Mouse (Mus musculus): ENCODE results near the gene Map6d1. TPM values are rescaled to one million over a fixed set of nuclear protein-coding genes. Genes with fewer than 3 reads are reported as not detected.

The Map6d1 gene
- polyA plus RNA-seq (2015; fragmentation: Nextera tagmentation; extraction: Ambion mirVana), result 0.07 and 0.14 TPM in 2 replicates

DNA sequence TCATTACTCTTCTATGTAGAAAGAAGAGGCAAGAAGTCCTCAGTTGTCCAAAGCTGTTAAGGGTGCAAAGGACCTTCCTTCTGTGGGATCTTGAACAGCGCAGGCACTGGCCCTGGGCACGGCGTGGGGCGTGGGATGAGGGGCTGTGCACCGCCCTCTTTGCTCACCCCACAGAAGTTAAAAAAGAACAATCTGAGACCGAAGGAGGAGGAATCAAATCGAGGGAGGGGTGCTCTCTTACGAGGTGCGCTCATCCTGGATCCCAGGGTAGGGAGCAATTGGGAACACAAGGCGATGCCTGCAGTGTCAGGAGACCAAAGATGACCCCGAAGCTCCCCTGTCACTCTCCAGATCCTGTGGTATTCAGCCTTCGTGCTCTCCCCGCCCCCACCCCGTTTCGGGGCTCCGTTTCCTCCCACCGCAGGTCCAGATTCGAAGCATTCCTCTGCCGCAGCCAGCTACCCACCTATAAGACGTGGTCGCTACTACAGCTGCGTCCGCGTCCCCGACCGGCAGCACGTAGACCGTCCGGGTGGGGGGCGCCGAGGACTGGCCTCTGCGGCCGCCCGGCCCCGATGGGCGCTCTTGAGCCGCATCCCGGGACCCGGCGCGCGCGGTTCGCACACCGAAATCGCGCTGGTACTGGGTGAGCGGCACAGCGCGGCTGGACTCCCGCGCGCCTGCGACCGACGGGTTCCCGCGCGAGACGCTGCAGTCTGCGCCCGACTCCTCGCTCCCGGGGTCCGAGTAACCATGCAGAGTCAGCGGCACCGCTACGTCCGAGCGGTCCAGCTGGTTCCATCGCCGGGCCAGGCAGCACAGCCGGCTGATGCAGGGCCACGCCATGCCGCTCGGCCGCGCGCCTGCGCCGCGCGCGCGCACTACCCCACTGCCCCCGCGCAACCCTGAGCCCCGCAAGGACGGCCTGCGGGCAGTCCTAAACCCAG lies at the start of gene Map6d1:
TSS of gene Map6d1 (minus strand) at position 891 of the 947 bp plus-strand sequence.
- Histone ChIP-seq H3K4me3 (ENCODE audit: low read depth, low read length) (peak within 1 kb of the TSS; percentile 60), H3K27ac (ENCODE audit: low read length) (no peak within 1 kb of the TSS), H3K4me1 (ENCODE audit: insufficient read depth, low read depth, low read length) (0 out of 2 replicates have a peak, but pooled peaks cover 3% of the 10 kb centered on the region), H3K27me3 (replicated peaks; ENCODE audit: insufficient read depth, low read length) (no peaks in the 10 kb centered on the region), H3K36me3 (ENCODE audit: insufficient read depth, low read length) (no peaks in the 10 kb centered on the region), H3K9ac (replicated peaks; ENCODE audit: low read depth) (0 out of 2 replicates have a peak within 1 kb of the TSS, but pooled peaks have one; percentile 23), H3K4me2 (replicated peaks; ENCODE audit: low read depth, low read length) (peak within 1 kb of the TSS; percentile 98), H3K9me3 (ENCODE audit: low read length) (no peaks in the 10 kb centered on the region)
- ATAC-seq, result peak; percentile 67
- WGBS, result 2% methylated on average over 84 of the region's 90 CpGs
- 0 out of 2 replicates have a peak, but pooled peaks have one; percentile 3 for TF ChIP-seq CTCF (IDR thresholded peaks at IDR 0.05)
- TF ChIP-seq EP300 (IDR thresholded peaks at IDR 0.05), result no peak
- peak; percentile 21 for DNase-seq (ENCODE audit: low spot score)

- Histone ChIP-seq H3K27me3 (replicated peaks; ENCODE audit: insufficient read depth, low read length) (no peaks in the 10 kb centered on the region), H3K27ac (ENCODE audit: low read length) (no peak overlapping the region), H3K9ac (replicated peaks; ENCODE audit: low read depth) (no peak overlapping the region), H3K4me1 (ENCODE audit: insufficient read depth, low read depth, low read length) (no peaks in the 10 kb centered on the region), H3K36me3 (ENCODE audit: insufficient read depth, low read length) (peaks cover 34% of the 10 kb centered on the region), H3K4me2 (replicated peaks; ENCODE audit: low read depth, low read length) (no peak overlapping the region), H3K9me3 (ENCODE audit: low read length) (no peaks in the 10 kb centered on the region), H3K4me3 (ENCODE audit: low read depth, low read length) (no peak overlapping the region)
- DNase-seq (ENCODE audit: low spot score) (no peak), ATAC-seq (no peak)
- WGBS, result 64% methylated on average over 4 of the region's 4 CpGs
- TF ChIP-seq CTCF (IDR thresholded peaks at IDR 0.05) (no peak), EP300 (IDR thresholded peaks at IDR 0.05) (no peak)
Observed at GRCm38 (mm10) chr16:20280238-20280637, 39.1 kb upstream of the Map6d1 start.

- DNase-seq (ENCODE audit: low spot score), result no peak
- ATAC-seq, result no peak
- Histone ChIP-seq H3K9me3 (ENCODE audit: low read length) (no peaks in the 10 kb centered on the region), H3K27me3 (replicated peaks; ENCODE audit: insufficient read depth, low read length) (no peaks in the 10 kb centered on the region), H3K36me3 (ENCODE audit: insufficient read depth, low read length) (peaks cover 30% of the 10 kb centered on the region), H3K4me1 (ENCODE audit: insufficient read depth, low read depth, low read length) (no peaks in the 10 kb centered on the region), H3K27ac (ENCODE audit: low read length) (no peak overlapping the region), H3K4me3 (ENCODE audit: low read depth, low read length) (no peak overlapping the region), H3K4me2 (replicated peaks; ENCODE audit: low read depth, low read length) (no peak overlapping the region), H3K9ac (replicated peaks; ENCODE audit: low read depth) (no peak overlapping the region)
- TF ChIP-seq EP300 (IDR thresholded peaks at IDR 0.05), result no peak
- no peak for TF ChIP-seq CTCF (IDR thresholded peaks at IDR 0.05)
- 77% methylated on average over 5 of the region's 5 CpGs for WGBS
Observed at GRCm38 (mm10) chr16:20279395-20279794, 38.2 kb upstream of the Map6d1 start.

- H3K9me3 ChIP-seq (ENCODE audit: low read length), result no peaks in the 10 kb centered on the region
- no peaks in the 10 kb centered on the region for H3K27me3 ChIP-seq (replicated peaks; ENCODE audit: insufficient read depth, low read length)
- H3K27ac ChIP-seq (ENCODE audit: low read length), result no peak overlapping the region
- 11% methylated on average over 3 of the region's 3 CpGs for WGBS
- H3K9ac ChIP-seq (replicated peaks; ENCODE audit: low read depth), result no peak overlapping the region
- no peak for ATAC-seq
- no peak overlapping the region for H3K4me3 ChIP-seq (ENCODE audit: low read depth, low read length)
- no peaks in the 10 kb centered on the region for H3K4me1 ChIP-seq (ENCODE audit: insufficient read depth, low read depth, low read length)
- no peak overlapping the region for H3K4me2 ChIP-seq (replicated peaks; ENCODE audit: low read depth, low read length)
- DNase-seq (ENCODE audit: low spot score), result no peak
- H3K36me3 ChIP-seq (ENCODE audit: insufficient read depth, low read length), result no peaks in the 10 kb centered on the region
- TF ChIP-seq CTCF (IDR thresholded peaks at IDR 0.05) (no peak), EP300 (IDR thresholded peaks at IDR 0.05) (no peak)
Observed at GRCm38 (mm10) chr16:20272994-20273393, 31.8 kb upstream of the Map6d1 start.

- no peak for ATAC-seq
- Histone ChIP-seq H3K36me3 (ENCODE audit: insufficient read depth, low read length) (no peaks in the 10 kb centered on the region), H3K4me3 (ENCODE audit: low read depth, low read length) (no peak overlapping the region), H3K9ac (replicated peaks; ENCODE audit: low read depth) (no peak overlapping the region), H3K27ac (ENCODE audit: low read length) (no peak overlapping the region), H3K4me1 (ENCODE audit: insufficient read depth, low read depth, low read length) (no peaks in the 10 kb centered on the region), H3K27me3 (replicated peaks; ENCODE audit: insufficient read depth, low read length) (no peaks in the 10 kb centered on the region), H3K9me3 (ENCODE audit: low read length) (no peaks in the 10 kb centered on the region), H3K4me2 (replicated peaks; ENCODE audit: low read depth, low read length) (no peak overlapping the region)
- WGBS, result 65% methylated on average over 4 of the region's 4 CpGs
- no peak for TF ChIP-seq CTCF (IDR thresholded peaks at IDR 0.05)
- TF ChIP-seq EP300 (IDR thresholded peaks at IDR 0.05), result no peak
- no peak for DNase-seq (ENCODE audit: low spot score)
Observed at GRCm38 (mm10) chr16:20271339-20271738, 30.2 kb upstream of the Map6d1 start.

GRCm38 (mm10) chr16:20265089-20265488 lies 23.9 kb upstream of the Map6d1 start:
- Histone ChIP-seq H3K4me1 (ENCODE audit: insufficient read depth, low read depth, low read length) (no peaks in the 10 kb centered on the region), H3K9me3 (ENCODE audit: low read length) (no peaks in the 10 kb centered on the region), H3K9ac (replicated peaks; ENCODE audit: low read depth) (no peak overlapping the region), H3K4me2 (replicated peaks; ENCODE audit: low read depth, low read length) (no peak overlapping the region), H3K36me3 (ENCODE audit: insufficient read depth, low read length) (no peaks in the 10 kb centered on the region), H3K27ac (ENCODE audit: low read length) (no peak overlapping the region), H3K27me3 (replicated peaks; ENCODE audit: insufficient read depth, low read length) (no peaks in the 10 kb centered on the region), H3K4me3 (ENCODE audit: low read depth, low read length) (no peak overlapping the region)
- no peak for DNase-seq (ENCODE audit: low spot score)
- TF ChIP-seq CTCF (IDR thresholded peaks at IDR 0.05) (no peak), EP300 (IDR thresholded peaks at IDR 0.05) (no peak)
- ATAC-seq, result no peak
- 65% methylated on average over 7 of the region's 7 CpGs for WGBS
